Mouse (Mus musculus) ES-E14 (cell line): Measurements from ENCODE around the gene Plcd4. TPM values are rescaled to one million over a fixed set of nuclear protein-coding genes. Genes with fewer than 3 reads are reported as not detected.

Experiments used
- DNase-seq: peaks from one replicate; pipeline ENCODE4 v3.0.0-alpha.2; 2013; ENCODE audit warnings: low read depth, low spot score
- H3K27ac ChIP-seq: 2 replicates; pipeline ENCODE4 v1.5.1; 2012; ENCODE audit warnings: low read depth, mild to moderate bottlenecking, low read length, moderate library complexity, mixed read lengths; ENCODE audit not compliant: poor library complexity, insufficient read depth, severe bottlenecking
- H3K36me3 ChIP-seq: 2 replicates; pipeline ENCODE4 v1.6.1; 2012; ENCODE audit warnings: mild to moderate bottlenecking, low read length, moderate library complexity, mixed read lengths; ENCODE audit not compliant: control insufficient read depth, poor library complexity, insufficient read depth, severe bottlenecking
- H3K4me1 ChIP-seq, 2 experiments: fragments of 150-350 bp in 1 of 2; sonication (generic) in 1 of 2; 2 replicates each; pipeline ENCODE4 v1.6.1; 2012; ENCODE audit warnings: low read length in 2 of 2, mild to moderate bottlenecking in 1 of 2, mixed read lengths in 1 of 2; ENCODE audit not compliant: control insufficient read depth in 2 of 2, insufficient read depth in 2 of 2, poor library complexity in 1 of 2
- H3K4me3 ChIP-seq, 2 experiments: fragments of 150-350 bp in 1 of 2; sonication (generic) in 1 of 2; 2 replicates each; pipeline ENCODE4 v1.5.1; 2012; ENCODE audit warnings: low read length in 2 of 2, low read depth in 1 of 2, mild to moderate bottlenecking in 1 of 2, mixed read lengths in 1 of 2; ENCODE audit not compliant: insufficient read depth in 1 of 2, poor library complexity in 1 of 2, severe bottlenecking in 1 of 2
- H3K9ac ChIP-seq: 2 replicates; pipeline ENCODE4 v1.6.1; 2012; ENCODE audit warnings: low read depth, mild to moderate bottlenecking, low read length, mixed read lengths; ENCODE audit not compliant: poor library complexity, insufficient read depth, severe bottlenecking
- H3K9me3 ChIP-seq: fragments of 150-350 bp; sonication (generic); 2 replicates; pipeline ENCODE4 v1.6.1; 2012; ENCODE audit warnings: low read depth, mild to moderate bottlenecking, low read length; ENCODE audit not compliant: control insufficient read depth, insufficient read depth
- HCFC1 ChIP-seq: IDR thresholded peaks from 2 replicates; pipeline ENCODE4 v1.6.1; 2012; ENCODE audit warnings: low read length, inconsistent platforms, borderline replicate concordance; ENCODE audit not compliant: insufficient read depth
- MAFK ChIP-seq: IDR thresholded peaks from 2 replicates; pipeline ENCODE4 v1.6.1; 2014; ENCODE audit warnings: mild to moderate bottlenecking, low read depth, low read length, inconsistent platforms; ENCODE audit not compliant: insufficient read depth
- in situ Hi-C, 2 experiments: fragments of 600-800 bp; cut with MboI; formaldehyde crosslinking; loops; one replicate each; pipeline ENCODE4 v1.15.1; 2025; ENCODE audit warnings: low sequenced_read_pairs in 2 of 2, inconsistent platforms in 1 of 2; ENCODE audit not compliant: unreplicated experiment in 2 of 2
- total RNA-seq: library from RNA; depleted of rRNA; stranded (reverse); fragments of 300-350 nt; gene quantifications from 2 replicates; pipeline ENCODE4 v1.2.3, GENCODE M21; 2012; rRNA removed

Plcd4 gene
- total RNA-seq, 1 experiment: 1.2 TPM

GRCm38 (mm10) chr1:74601267-74601962, 58.7 kb downstream of the Plcd4 start, which contains the start of the genes Rnf25 and Stk36:
TSS of gene Rnf25 (minus strand) at chr1:74601397.
TSS of gene Stk36 (plus strand) at chr1:74601445.
- H3K27ac ChIP-seq: no peak within 1 kb of the TSS
- H3K9ac ChIP-seq: peak within 1 kb of the TSS; percentile 87
- peak; percentile 66; the same call in 1 of the 2 replicates for TF ChIP-seq HCFC1
- TF ChIP-seq MAFK: no peak
- H3K9me3 ChIP-seq: no peaks in the 10 kb centered on the region
- DNase-seq: peak; percentile 83
- in situ Hi-C loops: no loop called here
- H3K4me1 ChIP-seq: no peaks in the 10 kb centered on the region
- H3K36me3 ChIP-seq: peaks cover 10% of the 10 kb centered on the region
- peak within 1 kb of the TSS; percentile 80 to 92 for H3K4me3 ChIP-seq

Other genes with a start within 250 kb of the Plcd4 start
- gene Tmbim1, start 237.3 kb upstream of the Plcd4 start, total RNA-seq: 38.0 and 41.9 TPM in 2 replicates
- gene Catip, start 180.8 kb upstream of the Plcd4 start, total RNA-seq: 7.3 and 9.1 TPM in 2 replicates
- gene Slc11a1, start 167.7 kb upstream of the Plcd4 start, total RNA-seq: 19.9 and 44.4 TPM in 2 replicates
- gene Ctdsp1, start 151.4 kb upstream of the Plcd4 start, total RNA-seq: 17.3 and 17.9 TPM in 2 replicates
- gene Vil1, start 133.5 kb upstream of the Plcd4 start, total RNA-seq: 1.2 and 1.4 TPM in 2 replicates
- 41.1 and 57.1 TPM in 2 replicates for gene Cnot9, start 36.8 kb upstream of the Plcd4 start, total RNA-seq
- 36.7 and 44.8 TPM in 2 replicates for gene Usp37, start 1.4 kb downstream of the Plcd4 start, total RNA-seq
- gene Zfp142, start 45.4 kb downstream of the Plcd4 start, total RNA-seq: 15.9 and 16.5 TPM in 2 replicates
- 14.6 and 15.3 TPM in 2 replicates for gene Bcs1l, start 45.4 kb downstream of the Plcd4 start, total RNA-seq
- gene Rnf25, start 58.5 kb downstream of the Plcd4 start, total RNA-seq: 20.5 and 29.7 TPM in 2 replicates
- gene Stk36, start 58.6 kb downstream of the Plcd4 start, total RNA-seq: 1.6 and 1.7 TPM in 2 replicates
- 45.2 and 64.2 TPM in 2 replicates for gene Ttll4, start 118.9 kb downstream of the Plcd4 start, total RNA-seq
- gene Cyp27a1, start 170.7 kb downstream of the Plcd4 start, total RNA-seq: 1.1 and 4.9 TPM in 2 replicates
- gene Prkag3, start 206.3 kb downstream of the Plcd4 start, total RNA-seq: 0.04 and 0.16 TPM in 2 replicates
- 2.6 and 2.8 TPM in 2 replicates for gene Wnt6, start 229.0 kb downstream of the Plcd4 start, total RNA-seq
- 0.42 and 1.5 TPM in 2 replicates for gene Wnt10a, start 248.6 kb downstream of the Plcd4 start, total RNA-seq